Mouse (Mus musculus): ENCODE results near the gene Cdkal1.

- TF ChIP-seq POLR2A (IDR thresholded peaks at IDR 0.05; ENCODE audit: borderline replicate concordance, extremely low read depth, insufficient read depth, insufficient read length, poor library complexity, severe bottlenecking) (no peak), CTCF (IDR thresholded peaks at IDR 0.05; ENCODE audit: borderline replicate concordance, extremely low read depth, insufficient read depth, insufficient read length) (no peak)
Observed at GRCm38 (mm10) chr13:29756052-29756451, 99.4 kb downstream of the Cdkal1 start.

All from brain, embryonic 14.5 days (tissue).